Mouse (Mus musculus) limb, embryonic 15.5 days (tissue): ENCODE results near the gene Nqo1. TPM values are rescaled to one million over a fixed set of nuclear protein-coding genes. Genes with fewer than 3 reads are reported as not detected.

ENCODE experiments used
- ATAC-seq: fragments of 200-750 bp; cut with Nextera tagmentation; 2 replicates; pipeline ENCODE4 v1.8.0; 2017; ENCODE audit warnings: low read depth, moderate TSS enrichment; ENCODE audit not compliant: insufficient number of reproducible peaks, low FRiP score, low TSS enrichment
- H3K27ac ChIP-seq: fragments of 300-500 bp; sonication (generic); 2 replicates; pipeline ENCODE4 v1.5.1; 2015; ENCODE audit warnings: moderate library complexity, mild to moderate bottlenecking, inconsistent platforms
- H3K27me3 ChIP-seq: fragments of 300-500 bp; sonication (generic); 2 replicates; pipeline ENCODE4 v1.6.1; 2015; ENCODE audit warnings: inconsistent platforms
- H3K36me3 ChIP-seq: fragments of 300-500 bp; sonication (generic); 2 replicates; pipeline ENCODE4 v1.6.1; 2015; ENCODE audit warnings: inconsistent platforms
- H3K4me1 ChIP-seq: fragments of 300-500 bp; sonication (generic); 2 replicates; pipeline ENCODE4 v1.6.1; 2015; ENCODE audit warnings: inconsistent platforms
- H3K4me2 ChIP-seq: fragments of 300-500 bp; sonication (generic); 2 replicates; pipeline ENCODE4 v1.6.1; 2015; ENCODE audit warnings: mild to moderate bottlenecking, inconsistent platforms
- H3K4me3 ChIP-seq: fragments of 300-500 bp; sonication (generic); 2 replicates; pipeline ENCODE4 v1.5.1; 2015; ENCODE audit warnings: mild to moderate bottlenecking, inconsistent platforms
- H3K9ac ChIP-seq: fragments of 300-500 bp; sonication (generic); 2 replicates; pipeline ENCODE4 v1.6.1; 2015; ENCODE audit warnings: inconsistent platforms
- H3K9me3 ChIP-seq: fragments of 300-500 bp; sonication (generic); 2 replicates; pipeline ENCODE4 v1.6.1; 2016; ENCODE audit warnings: inconsistent platforms
- WGBS: fragments of 180-500 bp; shearing (Covaris S2); methylation state at CpG from one replicate; pipeline ENCODE4 v1.1.7; 2015; 5-methylcytosine and 5-hydroxymethylcytosine counted together
- polyA plus RNA-seq: library from polyadenylated mRNA; unstranded; fragments of >200 nt; fragmentation: Nextera tagmentation; extraction: Ambion mirVana; gene quantifications from 2 replicates; pipeline ENCODE4 v1.2.1, GENCODE M21; 2015

Gene Nqo1
- polyA plus RNA-seq, result 14.6 and 16.5 TPM in 2 replicates

DNA sequence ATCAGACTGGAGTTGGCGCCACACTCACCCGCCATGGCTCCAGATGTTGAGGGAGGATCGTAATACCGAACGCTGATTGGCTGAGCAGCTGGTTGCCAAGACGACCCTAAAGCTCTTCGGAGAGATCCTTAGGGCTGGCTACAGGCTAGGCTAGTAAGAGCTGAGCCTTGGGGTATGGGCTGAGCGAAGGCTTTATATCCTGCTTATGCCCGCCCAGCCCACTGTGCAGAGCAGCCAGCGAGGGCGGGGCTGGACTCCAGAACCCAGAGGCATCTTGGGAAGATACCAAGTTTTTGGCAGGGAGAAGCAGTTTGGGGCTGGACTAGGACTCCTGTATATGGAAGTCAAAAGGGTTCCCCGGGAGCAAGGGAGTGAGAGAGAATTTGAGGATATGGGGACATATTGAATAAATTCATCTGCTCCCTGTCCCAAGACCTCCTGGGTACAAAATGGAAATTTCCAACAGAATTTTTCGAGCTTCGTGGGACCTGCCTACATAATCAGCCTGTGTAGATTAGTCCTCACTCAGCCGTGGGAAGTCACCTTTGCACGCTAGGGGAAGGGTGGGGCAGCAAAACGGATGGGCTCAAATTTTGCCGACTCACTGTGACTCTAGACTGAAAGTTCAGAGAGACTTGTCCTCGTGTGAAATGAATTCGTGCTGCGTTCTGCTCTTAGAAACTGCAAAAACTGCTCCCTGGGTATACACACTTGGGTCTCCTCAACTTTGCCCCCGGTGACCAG lies at the start of gene Nqo1:
Gene Nqo1 (minus strand): TSS at position 169 of the 744 bp plus-strand sequence.
- 9% methylated on average over 22 of the region's 22 CpGs for WGBS

DNA sequence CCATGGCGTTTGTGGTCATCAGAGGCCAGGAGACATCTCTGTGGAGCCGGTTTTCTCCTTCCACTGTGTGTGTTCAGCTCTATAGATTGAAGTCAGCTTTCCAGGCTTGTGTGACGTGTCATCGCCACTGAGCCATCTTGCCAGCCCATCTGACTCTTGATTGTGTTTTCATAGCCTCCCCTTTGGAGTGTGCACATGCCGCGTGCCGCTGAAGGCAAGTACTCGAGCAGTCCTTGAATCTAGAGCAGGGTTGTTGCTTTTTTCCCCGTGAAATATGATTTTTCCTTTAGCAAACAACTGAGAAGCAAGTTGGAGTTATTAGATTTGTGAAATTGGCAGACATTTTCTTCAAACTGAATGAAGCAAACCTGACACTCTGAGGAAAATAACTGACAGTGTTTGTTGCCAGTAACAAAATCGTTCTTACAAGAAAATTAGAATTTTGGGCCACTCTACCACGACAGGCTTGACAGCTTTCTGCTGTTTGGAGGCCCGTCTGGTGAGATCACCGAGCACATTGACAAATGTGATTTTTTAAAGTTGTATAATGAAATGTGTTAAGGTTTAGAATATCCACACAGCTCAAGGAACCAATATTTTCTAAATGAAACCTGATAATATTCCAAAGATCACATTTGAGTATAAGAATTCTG lies 48.5 kb upstream of the Nqo1 start:
- H3K4me1 ChIP-seq, result peaks cover 6% of the 10 kb centered on the region
- H3K4me2 ChIP-seq, result no peak overlapping the region
- ATAC-seq, result no peak
- no peaks in the 10 kb centered on the region for H3K9me3 ChIP-seq
- no peaks in the 10 kb centered on the region for H3K27me3 ChIP-seq
- H3K27ac ChIP-seq, result no peak overlapping the region
- H3K36me3 ChIP-seq, result peaks cover 10% of the 10 kb centered on the region; the same call in 1 of the 2 replicates
- 85% methylated on average over 13 of the region's 13 CpGs for WGBS
- no peak overlapping the region for H3K9ac ChIP-seq
- H3K4me3 ChIP-seq, result no peak overlapping the region

More for the DNA sequence above, at the start of gene Nqo1:
- Histone ChIP-seq H3K4me3 (peak within 1 kb of the TSS; percentile 39), H3K36me3 (no peaks in the 10 kb centered on the region), H3K27me3 (no peaks in the 10 kb centered on the region), H3K9ac (0 out of 2 replicates have a peak within 1 kb of the TSS, but pooled peaks have one; percentile 14), H3K4me2 (peak within 1 kb of the TSS; percentile 64), H3K4me1 (peaks cover 33% of the 10 kb centered on the region), H3K9me3 (no peaks in the 10 kb centered on the region), H3K27ac (peak within 1 kb of the TSS; percentile 73)
- peak; percentile 96 for ATAC-seq

DNA sequence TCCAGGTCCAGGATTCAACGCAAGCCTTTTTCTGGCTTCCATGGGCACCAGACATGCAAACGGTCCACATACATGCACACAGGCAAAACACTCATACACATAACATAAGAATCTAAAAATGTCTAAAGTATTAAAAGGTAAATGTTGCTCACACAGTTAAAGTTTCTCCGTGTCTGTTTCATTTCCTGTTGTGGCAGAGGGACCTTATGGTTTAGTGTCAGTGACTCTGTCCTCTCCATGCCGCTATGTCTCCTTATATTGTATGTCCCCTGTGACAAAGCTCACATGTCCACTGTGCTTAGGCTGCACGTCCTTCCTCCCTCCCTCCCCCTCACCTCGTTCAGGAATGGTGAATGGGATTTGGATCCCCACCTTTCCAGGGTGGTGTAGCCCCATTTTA lies 46.6 kb upstream of the Nqo1 start:
- WGBS, result 67% methylated on average over 6 of the region's 6 CpGs
- Histone ChIP-seq H3K4me2 (no peak overlapping the region), H3K4me1 (peaks cover 6% of the 10 kb centered on the region), H3K4me3 (no peak overlapping the region), H3K27ac (no peak overlapping the region), H3K36me3 (peaks cover 7% of the 10 kb centered on the region; the same call in 1 of the 2 replicates), H3K9me3 (no peaks in the 10 kb centered on the region), H3K9ac (no peak overlapping the region), H3K27me3 (no peaks in the 10 kb centered on the region)
- ATAC-seq, result no peak

DNA sequence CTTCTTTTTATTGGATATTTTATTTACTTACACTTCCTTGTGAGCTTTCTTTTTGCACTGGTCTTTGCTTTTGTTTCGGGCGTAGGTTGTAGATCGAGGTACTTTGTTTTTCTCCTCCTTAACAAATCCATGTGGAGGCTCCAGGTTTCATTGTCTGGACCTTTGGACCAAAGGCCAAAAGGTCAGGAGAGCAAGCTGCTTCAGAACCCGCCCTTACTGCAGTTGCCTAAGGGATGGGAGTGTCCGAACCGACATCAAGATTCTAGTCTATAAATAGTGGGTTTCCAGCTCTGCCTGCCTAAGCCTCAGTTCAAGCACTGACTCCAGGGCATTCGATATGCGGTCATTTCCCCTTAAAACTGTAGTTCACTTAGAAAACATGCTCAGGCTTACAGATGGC lies 46.1 kb upstream of the Nqo1 start:
- Histone ChIP-seq H3K36me3 (peaks cover 7% of the 10 kb centered on the region; the same call in 1 of the 2 replicates), H3K9ac (no peak overlapping the region), H3K4me2 (no peak overlapping the region), H3K4me1 (peaks cover 9% of the 10 kb centered on the region), H3K9me3 (no peaks in the 10 kb centered on the region), H3K27ac (no peak overlapping the region), H3K27me3 (no peaks in the 10 kb centered on the region), H3K4me3 (no peak overlapping the region)
- ATAC-seq, result no peak
- 50% methylated on average over 8 of the region's 8 CpGs for WGBS

DNA sequence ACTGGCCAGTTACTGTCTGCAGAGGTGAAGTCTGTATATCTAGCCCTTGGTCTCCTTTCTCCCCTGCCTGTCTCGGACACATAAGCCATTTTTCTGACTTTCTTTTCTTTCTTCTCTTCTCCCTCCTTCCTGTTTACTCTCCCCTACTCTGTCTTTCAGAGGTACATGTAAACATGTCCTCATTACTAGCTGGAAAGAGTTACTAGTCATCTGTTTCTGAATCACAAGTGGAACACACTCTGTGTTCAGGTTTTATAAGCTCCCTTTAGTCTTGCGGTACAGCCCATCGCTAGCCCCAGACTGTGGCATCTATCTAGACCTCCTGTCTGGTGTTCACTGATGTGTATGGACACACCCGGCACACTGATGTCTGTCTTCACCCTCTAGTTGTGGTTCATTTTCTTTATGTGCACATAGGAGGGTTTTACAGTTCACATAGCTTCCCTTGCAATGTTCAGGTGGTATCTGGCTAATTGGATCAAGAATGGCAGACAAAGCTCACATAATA lies 45.4 kb upstream of the Nqo1 start:
- Histone ChIP-seq H3K36me3 (peaks cover 2% of the 10 kb centered on the region; the same call in 1 of the 2 replicates), H3K9ac (no peak overlapping the region), H3K4me3 (no peak overlapping the region), H3K9me3 (no peaks in the 10 kb centered on the region), H3K27ac (no peak overlapping the region), H3K4me1 (peaks cover 9% of the 10 kb centered on the region), H3K27me3 (no peaks in the 10 kb centered on the region), H3K4me2 (no peak overlapping the region)
- ATAC-seq, result no peak
- WGBS, result 78% methylated on average over 4 of the region's 4 CpGs

DNA sequence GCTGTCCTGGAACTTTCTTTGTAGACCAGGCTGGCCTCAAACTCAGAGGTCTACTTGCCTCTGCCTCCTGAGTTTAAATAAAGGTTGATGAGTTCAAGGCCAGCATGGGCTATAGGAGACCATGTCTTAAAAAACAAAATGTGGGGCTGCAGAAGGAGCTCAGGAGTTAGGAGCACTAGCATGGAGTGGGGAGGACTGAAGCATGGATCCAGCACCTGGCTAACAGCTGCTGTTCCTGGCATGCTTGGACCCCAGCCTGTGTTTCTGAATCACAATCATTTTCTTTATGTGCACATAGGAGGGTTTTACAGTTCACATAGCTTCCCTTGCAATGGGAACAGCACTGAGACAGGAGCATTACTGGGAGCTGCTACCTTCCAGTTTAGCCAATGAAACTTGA lies 44.7 kb upstream of the Nqo1 start:
- no peaks in the 10 kb centered on the region for H3K36me3 ChIP-seq
- no peaks in the 10 kb centered on the region; the same call in 1 of the 2 replicates for H3K9me3 ChIP-seq

DNA sequence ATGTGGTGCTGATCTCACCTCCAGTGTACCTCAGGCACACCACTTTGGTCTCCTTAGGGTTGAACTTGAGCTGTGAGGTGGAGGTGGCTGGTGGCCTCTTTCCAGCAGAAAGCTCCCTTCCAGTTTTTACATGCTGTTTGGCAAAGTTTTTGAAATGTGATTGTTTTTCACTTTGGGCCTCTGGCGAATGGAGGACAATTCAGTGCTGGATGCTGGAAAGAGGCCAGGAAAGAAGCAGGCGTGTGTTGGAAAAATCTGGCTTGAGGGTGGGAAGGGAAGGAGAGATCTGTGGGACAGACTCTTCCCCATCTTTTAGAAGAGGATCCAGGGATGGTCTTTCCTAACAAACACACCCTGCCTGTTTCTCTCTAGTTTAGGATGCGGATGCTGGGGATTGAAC lies 41.6 kb upstream of the Nqo1 start:
- no peak overlapping the region for H3K9ac ChIP-seq
- WGBS, result 51% methylated on average over 3 of the region's 3 CpGs
- no peak for ATAC-seq

More for the DNA sequence above, 44.7 kb upstream of the Nqo1 start:
- no peak overlapping the region for H3K27ac ChIP-seq
- H3K4me1 ChIP-seq, result peaks cover 9% of the 10 kb centered on the region
- no peak overlapping the region for H3K9ac ChIP-seq
- no peak for ATAC-seq
- no peaks in the 10 kb centered on the region for H3K27me3 ChIP-seq
- no peak overlapping the region for H3K4me2 ChIP-seq
- H3K4me3 ChIP-seq, result no peak overlapping the region

DNA sequence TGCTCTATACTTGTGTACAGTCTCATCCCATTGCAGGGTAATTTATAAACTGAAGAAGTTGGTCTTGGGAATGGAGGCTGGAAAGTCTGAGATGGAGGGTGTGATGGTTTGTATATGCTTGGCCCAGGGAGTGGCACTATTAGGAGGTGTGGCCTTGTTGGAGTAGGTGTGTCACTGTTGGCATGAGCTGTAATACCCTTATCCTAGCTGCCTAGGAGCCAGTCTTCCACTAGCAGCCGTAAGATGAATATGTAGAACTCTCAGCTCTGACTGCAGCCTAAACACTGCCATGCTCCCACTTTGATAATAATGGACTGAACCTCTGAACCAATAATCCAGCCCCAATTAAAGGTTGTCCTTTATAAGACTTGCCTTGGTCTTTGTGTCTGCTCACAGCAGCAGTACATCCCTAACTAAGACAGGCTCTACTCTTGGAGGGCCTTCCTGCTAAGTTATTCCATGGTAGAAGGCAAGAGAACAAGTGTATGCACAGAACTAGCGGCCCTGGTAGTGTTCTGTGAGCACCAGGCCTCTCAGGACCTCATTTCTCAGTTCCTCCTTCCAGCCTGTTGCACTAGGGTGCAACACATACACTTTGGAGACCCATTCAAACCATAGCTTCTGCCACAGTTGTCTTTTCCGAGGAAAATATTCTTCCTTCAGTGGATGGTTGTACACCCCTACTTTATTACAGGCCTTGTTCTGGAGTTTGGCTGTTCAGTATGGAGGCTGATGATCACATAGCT lies 37.0 kb upstream of the Nqo1 start:
- no peak overlapping the region for H3K4me3 ChIP-seq
- 86% methylated on average over 3 of the region's 3 CpGs for WGBS
- no peak for ATAC-seq
- no peak overlapping the region for H3K4me2 ChIP-seq
- no peak overlapping the region for H3K27ac ChIP-seq
- H3K9ac ChIP-seq, result no peak overlapping the region
- H3K4me1 ChIP-seq, result peaks cover 16% of the 10 kb centered on the region
- H3K27me3 ChIP-seq, result no peaks in the 10 kb centered on the region
- no peaks in the 10 kb centered on the region for H3K36me3 ChIP-seq
- no peaks in the 10 kb centered on the region; the same call in 1 of the 2 replicates for H3K9me3 ChIP-seq

More for the DNA sequence above, 41.6 kb upstream of the Nqo1 start:
- Histone ChIP-seq H3K4me2 (no peak overlapping the region), H3K4me3 (no peak overlapping the region), H3K27me3 (no peaks in the 10 kb centered on the region), H3K9me3 (no peaks in the 10 kb centered on the region; the same call in 1 of the 2 replicates), H3K36me3 (no peaks in the 10 kb centered on the region), H3K4me1 (peaks cover 12% of the 10 kb centered on the region), H3K27ac (peak overlapping the region; percentile 78; the same call in 1 of the 2 replicates)

DNA sequence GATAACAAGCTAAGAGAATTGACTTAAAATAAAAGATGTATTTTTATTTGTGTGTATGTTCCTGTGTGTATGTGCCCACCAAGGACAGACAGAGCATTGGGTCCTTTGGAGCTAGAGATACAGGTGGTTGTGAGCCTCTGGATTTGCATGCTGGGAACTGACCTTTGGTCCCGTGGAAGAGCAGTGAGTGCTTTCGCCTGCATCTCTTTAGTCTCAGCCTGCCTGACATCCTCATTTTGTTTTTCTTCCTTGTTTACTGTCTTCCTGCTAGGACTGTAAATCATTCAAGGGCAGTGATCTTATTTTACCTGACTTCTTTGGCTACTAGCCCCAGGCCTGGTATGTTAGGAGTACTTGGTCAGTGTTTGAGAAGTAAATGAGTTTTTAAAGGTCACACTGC lies 34.7 kb upstream of the Nqo1 start:
- WGBS, result 76% methylated on average over 2 of the region's 2 CpGs
- H3K9ac ChIP-seq, result no peak overlapping the region
- no peaks in the 10 kb centered on the region; the same call in 1 of the 2 replicates for H3K9me3 ChIP-seq
- H3K4me2 ChIP-seq, result no peak overlapping the region
- H3K27me3 ChIP-seq, result no peaks in the 10 kb centered on the region
- no peak overlapping the region for H3K4me3 ChIP-seq
- H3K36me3 ChIP-seq, result no peaks in the 10 kb centered on the region
- H3K4me1 ChIP-seq, result peaks cover 12% of the 10 kb centered on the region
- ATAC-seq, result no peak
- no peak overlapping the region for H3K27ac ChIP-seq

DNA sequence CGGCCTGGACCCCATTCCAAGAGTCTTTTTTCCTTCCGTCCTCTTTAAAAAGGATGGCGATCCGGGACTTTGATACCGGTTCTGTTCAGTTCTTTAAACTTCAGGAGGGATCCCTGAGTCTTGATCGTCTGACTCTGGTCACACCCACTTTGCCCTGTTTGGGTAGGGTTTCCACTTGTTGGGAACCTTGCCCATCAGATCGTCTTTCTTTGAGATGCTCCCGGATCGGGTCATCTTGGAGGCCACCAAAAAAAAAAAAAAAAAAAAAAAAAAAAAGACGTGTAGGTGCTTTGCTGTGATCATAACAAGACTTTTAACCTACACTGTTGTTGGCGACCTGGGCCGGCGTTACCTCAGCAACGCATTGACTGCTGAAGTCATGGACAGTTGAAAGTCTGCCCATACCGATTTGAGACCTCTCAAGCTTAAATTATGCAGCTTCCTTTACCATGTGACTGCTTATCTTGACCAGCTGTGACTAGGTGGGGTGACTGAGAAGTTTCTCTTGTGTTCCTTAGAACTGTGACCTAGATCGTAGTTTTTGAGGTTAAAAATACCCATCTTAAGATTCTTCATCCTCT lies 33.9 kb upstream of the Nqo1 start:
- no peaks in the 10 kb centered on the region for H3K27me3 ChIP-seq
- 7% methylated on average over 16 of the region's 16 CpGs for WGBS
- ATAC-seq, result no peak

More for the DNA sequence above, 33.9 kb upstream of the Nqo1 start:
- peak overlapping the region; percentile 90 for H3K4me3 ChIP-seq
- H3K27ac ChIP-seq, result peak overlapping the region; percentile 92
- peak overlapping the region; percentile 71 for H3K4me2 ChIP-seq
- H3K4me1 ChIP-seq, result peaks cover 12% of the 10 kb centered on the region
- H3K36me3 ChIP-seq, result no peaks in the 10 kb centered on the region
- H3K9ac ChIP-seq, result peak overlapping the region; percentile 89
- H3K9me3 ChIP-seq, result no peaks in the 10 kb centered on the region
